Mouse (Mus musculus) retina, postnatal 1 day (tissue): Measurements from ENCODE around the gene Zfp870.
A peak's percentile ranks its signal among the peaks of the same experiment; 100 is the strongest.
"Not testable (repeated sequence)": the region's sequence is repeated elsewhere in the genome, so short reads cannot be mapped to it uniquely, and the experiment has no call there.

ENCODE experiments used
- DNase-seq: peaks from one replicate; pipeline ENCODE4 v3.0.0-alpha.2; 2012

The Zfp870 gene

GRCm38 (mm10) chr17:32867266-32867665 lies 24.2 kb downstream of the Zfp870 start:
- not testable (repeated sequence) for DNase-seq

- not testable (repeated sequence) for DNase-seq
Measured at GRCm38 (mm10) chr17:32856713-32857112, 34.7 kb downstream of the Zfp870 start.

DNA sequence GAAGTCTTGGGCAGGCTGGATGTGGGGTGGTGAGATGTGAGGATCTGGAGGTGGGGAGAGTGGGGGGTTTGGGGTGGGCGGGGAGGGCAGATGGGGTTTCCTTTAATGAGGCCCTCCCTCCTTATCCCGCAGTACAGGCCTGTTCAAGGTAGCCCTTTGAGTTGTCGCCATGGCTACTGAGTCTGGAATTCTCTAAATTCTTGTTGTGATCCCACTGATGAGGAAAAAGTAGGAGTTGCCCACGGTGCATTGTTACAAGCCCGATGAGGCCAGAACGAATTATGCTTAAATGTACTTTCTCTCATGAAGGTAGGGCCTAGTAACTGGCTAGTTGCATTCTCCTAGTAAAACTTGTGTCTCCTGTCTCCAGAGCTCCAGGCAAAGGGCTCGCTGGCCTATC lies 39.9 kb downstream of the Zfp870 start:
- no peak for DNase-seq

DNA sequence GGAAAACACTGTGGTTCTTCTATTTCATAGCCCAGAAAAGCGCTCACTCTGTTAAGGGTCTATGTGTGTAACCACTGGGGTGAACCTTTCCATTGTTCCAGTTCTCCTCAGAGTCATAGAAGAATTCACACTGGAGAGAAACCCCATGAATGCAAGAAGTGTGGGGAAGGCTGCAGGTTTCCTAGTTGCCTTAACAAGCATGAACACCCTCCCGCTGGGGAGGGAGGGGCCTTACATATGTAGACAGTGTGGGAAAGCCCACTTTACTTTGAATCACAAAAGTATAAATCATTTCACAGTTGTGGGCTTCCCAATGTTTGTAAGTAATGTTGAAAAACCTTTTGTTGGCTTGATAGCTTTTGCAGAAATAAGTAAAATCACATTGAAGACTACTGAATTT lies 50.1 kb downstream of the Zfp870 start:
- no peak for DNase-seq

DNA sequence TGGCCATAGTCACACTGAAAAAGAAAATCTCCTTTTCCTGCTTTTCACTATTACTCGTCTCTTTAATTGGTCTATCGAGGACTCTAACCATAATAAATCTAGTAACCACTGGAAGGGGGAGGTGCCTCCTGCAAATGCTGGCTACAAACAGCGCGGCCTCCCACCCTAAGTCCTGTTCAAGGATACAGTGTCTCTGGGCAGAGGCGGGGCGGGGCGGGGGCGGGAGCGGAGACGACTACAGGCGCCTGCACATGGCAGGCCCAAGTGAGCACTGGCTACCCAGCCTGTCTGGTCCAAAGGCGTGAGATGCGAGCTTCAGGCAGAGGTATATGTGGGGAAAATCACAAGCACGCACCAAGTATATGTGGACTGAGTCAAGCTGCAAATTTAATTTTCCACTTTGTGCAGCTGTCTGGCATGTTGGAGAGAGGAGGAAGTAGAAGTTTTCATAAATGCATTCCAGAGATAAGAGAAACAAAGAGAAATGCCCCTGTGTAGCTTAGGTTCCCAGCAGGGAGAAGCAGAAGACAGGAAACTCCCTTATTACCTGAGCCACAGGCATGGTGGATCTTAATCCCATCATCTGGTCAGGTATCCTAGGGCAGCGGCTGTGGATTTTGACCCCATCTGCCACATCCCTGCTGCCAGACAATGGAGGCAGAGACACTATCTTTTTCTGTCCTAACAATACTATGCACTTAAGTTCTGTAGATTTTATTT lies 52.2 kb downstream of the Zfp870 start:
- DNase-seq, result no peak

GRCm38 (mm10) chr17:32830418-32830782 lies 61.0 kb downstream of the Zfp870 start:
- DNase-seq, result no peak

DNA sequence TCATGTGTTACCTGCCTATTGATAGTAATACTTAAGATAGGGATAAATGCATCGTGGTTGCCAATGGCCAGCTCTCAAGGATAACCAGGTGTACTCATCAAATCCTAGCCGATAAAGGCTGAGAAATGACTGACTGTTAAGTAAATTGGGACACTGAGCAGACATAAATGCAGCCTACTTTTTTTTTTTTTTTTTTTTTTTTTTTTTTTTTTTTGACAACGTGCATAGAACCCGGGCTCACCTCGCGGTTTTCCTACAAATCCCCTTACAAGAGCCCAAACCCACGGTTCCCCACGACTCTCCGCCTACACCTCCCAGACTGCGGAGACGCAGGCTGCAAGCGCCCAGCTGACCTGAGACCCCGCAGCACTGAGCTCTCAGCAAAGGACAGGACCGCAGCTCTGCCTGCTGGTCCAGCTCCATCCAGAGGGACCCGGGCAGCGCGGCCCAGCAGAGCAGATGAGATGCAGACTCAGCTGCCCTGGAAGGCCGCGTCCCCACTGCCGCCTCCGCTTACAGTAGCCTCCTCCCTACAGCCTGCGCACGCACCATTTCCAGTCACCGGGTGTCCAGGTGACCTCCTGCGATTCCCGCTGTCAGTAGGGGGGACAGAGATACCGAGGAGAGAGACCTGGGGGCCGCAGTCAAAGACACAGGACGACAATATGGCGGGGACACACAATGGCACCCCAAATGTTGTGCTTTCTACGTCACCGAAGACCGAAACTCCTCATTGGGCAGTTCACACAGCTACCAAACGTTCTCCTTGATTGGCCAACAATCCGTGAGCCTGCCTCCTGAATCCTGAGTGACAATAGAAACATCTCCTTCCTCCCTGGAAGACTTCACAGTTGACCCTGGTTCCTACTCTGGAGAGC lies 61.7 kb downstream of the Zfp870 start, which contains the start of gene Zfp799:
TSS of gene Zfp799 (minus strand) at position 722 of the 878 bp plus-strand sequence.
- DNase-seq, result peak; percentile 95
